Mouse (Mus musculus): Measurements from ENCODE around the gene Bbs5. TPM values are rescaled to one million over a fixed set of nuclear protein-coding genes. Genes with fewer than 3 reads are reported as not detected.

Gene Bbs5
- polyA plus RNA-seq, 1 experiment: 47.2 TPM

DNA sequence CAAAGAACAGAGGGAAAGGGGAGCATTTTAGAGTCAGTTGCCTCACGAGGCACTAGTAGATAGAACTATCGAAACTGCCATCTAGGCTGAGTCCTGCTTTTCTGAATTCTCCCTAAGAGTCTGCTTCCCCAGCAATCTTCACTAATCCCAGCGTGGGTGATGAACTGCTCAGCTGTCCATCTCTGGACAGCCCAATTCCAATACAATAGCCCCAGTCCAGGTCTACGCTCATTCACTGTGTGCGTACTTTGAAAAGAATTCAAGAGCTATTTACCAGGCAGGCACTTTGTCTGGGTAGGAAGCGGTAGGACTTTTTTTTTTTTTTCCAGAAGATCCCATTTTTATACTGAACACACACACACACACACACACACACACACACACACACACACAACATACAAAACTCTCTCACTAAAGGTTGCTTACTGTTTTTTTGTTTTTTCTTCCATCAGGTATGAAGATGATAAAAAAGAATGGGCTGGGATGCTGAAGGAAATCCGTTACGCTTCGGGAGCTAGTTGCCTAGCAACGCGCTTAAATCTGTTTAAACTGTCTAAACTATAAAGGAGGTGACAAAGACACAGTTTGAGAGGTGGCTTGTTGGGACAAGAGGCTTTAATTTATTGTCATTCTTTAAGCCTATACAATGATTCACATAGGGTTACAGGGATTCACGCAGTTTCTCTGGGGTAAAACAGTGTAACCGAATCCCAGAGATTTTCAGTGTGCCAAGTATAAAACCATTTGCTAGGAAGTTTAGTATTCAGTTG, 36.2 kb downstream of the Bbs5 start:
- Histone ChIP-seq H3K36me3 (ENCODE audit: control insufficient read depth, insufficient read depth, low read length) (no peaks in the 10 kb centered on the region), H3K4me3 (ENCODE audit: control insufficient read depth, low read depth, low read length) (no peak overlapping the region; the same call in 1 of the 2 replicates), H3K4me1 (ENCODE audit: control insufficient read depth, insufficient read depth, low read length) (no peaks in the 10 kb centered on the region), H3K27me3 (ENCODE audit: control insufficient read depth, insufficient read depth, low read length) (no peaks in the 10 kb centered on the region), H3K27ac (ENCODE audit: control insufficient read depth, insufficient read depth, low read depth, low read length) (no peak overlapping the region)
- TF ChIP-seq CTCF (IDR thresholded peaks at IDR 0.05; ENCODE audit: control insufficient read depth, insufficient read depth, insufficient replicate concordance, low read depth, low read length): no peak
- no peak for TF ChIP-seq POLR2A (IDR thresholded peaks at IDR 0.05; ENCODE audit: control insufficient read depth, low read depth, low read length)

DNA sequence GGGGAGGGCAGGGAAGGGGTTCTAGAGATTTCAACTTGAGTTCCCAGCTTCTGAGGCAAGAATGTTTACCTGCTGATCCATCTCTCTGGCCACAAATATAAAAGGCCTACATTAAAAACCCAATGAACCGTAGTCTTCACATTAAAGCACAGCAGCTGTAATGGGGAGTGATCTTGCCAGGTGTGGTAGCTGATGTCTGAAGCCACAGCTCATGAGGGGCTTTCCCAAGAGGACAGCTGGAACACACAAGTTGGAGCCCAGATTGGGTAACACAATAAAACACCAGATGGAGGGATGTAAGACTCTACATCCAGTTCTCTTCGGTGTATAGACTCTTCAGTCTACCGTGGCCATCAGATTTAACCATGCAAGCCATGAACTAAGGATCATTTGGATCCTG, 37.5 kb downstream of the Bbs5 start:
- H3K4me1 ChIP-seq (ENCODE audit: control insufficient read depth, insufficient read depth, low read length): no peaks in the 10 kb centered on the region
- no peaks in the 10 kb centered on the region for H3K27me3 ChIP-seq (ENCODE audit: control insufficient read depth, insufficient read depth, low read length)
- H3K4me3 ChIP-seq (ENCODE audit: control insufficient read depth, low read depth, low read length): no peak overlapping the region
- no peak overlapping the region for H3K27ac ChIP-seq (ENCODE audit: control insufficient read depth, insufficient read depth, low read depth, low read length)
- TF ChIP-seq CTCF (IDR thresholded peaks at IDR 0.05; ENCODE audit: control insufficient read depth, insufficient read depth, insufficient replicate concordance, low read depth, low read length) (no peak), POLR2A (IDR thresholded peaks at IDR 0.05; ENCODE audit: control insufficient read depth, low read depth, low read length) (no peak)
- no peaks in the 10 kb centered on the region for H3K36me3 ChIP-seq (ENCODE audit: control insufficient read depth, insufficient read depth, low read length)

DNA sequence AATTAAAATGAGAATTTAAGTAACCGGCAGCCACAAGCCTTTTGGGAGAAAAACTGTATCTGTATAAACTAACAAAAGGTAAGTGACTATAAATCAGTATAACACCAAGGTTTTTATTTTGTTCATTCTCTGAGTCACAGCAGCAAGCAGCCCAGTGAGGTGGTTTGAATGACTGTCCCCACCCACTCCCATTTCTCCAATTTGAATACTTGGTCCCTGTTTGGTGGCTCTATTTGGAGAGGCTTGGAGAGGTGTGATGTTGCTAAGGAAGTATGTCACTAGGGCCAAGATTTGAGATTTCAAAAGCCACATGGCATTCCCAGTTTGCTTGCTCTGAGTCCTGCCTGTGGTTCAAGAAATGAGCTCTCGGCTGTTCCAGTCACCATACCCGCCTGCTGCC, 43.2 kb downstream of the Bbs5 start:
- peaks cover 2% of the 10 kb centered on the region for H3K36me3 ChIP-seq (ENCODE audit: control insufficient read depth, insufficient read depth, low read length)
- TF ChIP-seq CTCF (IDR thresholded peaks at IDR 0.05; ENCODE audit: control insufficient read depth, insufficient read depth, insufficient replicate concordance, low read depth, low read length) (no peak), POLR2A (IDR thresholded peaks at IDR 0.05; ENCODE audit: control insufficient read depth, low read depth, low read length) (no peak)

DNA sequence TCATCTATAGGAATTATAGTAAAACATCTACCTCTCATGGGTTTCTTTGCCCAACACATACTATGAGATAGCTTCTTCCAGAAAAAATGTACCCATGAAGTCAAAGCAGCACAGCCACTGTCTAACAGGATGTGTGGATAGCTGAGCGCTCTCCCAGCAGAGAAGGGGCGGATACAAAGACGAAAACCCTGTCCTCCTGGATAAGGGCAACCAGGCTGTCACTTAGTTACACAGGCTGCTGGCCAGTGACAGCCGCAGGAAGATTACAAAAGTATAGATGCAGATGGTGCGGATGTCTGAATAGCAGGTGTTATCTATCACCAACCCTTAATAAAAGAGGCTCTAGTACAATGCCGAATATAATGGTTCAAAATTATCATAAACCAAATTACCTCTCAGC, 43.9 kb downstream of the Bbs5 start:
- TF ChIP-seq POLR2A (IDR thresholded peaks at IDR 0.05; ENCODE audit: control insufficient read depth, low read depth, low read length): no peak
- no peak for TF ChIP-seq CTCF (IDR thresholded peaks at IDR 0.05; ENCODE audit: control insufficient read depth, insufficient read depth, insufficient replicate concordance, low read depth, low read length)
- Histone ChIP-seq H3K4me1 (ENCODE audit: control insufficient read depth, insufficient read depth, low read length) (no peaks in the 10 kb centered on the region), H3K27me3 (ENCODE audit: control insufficient read depth, insufficient read depth, low read length) (no peaks in the 10 kb centered on the region), H3K4me3 (ENCODE audit: control insufficient read depth, low read depth, low read length) (no peak overlapping the region), H3K36me3 (ENCODE audit: control insufficient read depth, insufficient read depth, low read length) (peaks cover 2% of the 10 kb centered on the region), H3K27ac (ENCODE audit: control insufficient read depth, insufficient read depth, low read depth, low read length) (no peak overlapping the region)

More for the DNA sequence above, 43.2 kb downstream of the Bbs5 start:
- H3K27ac ChIP-seq (ENCODE audit: control insufficient read depth, insufficient read depth, low read depth, low read length): no peak overlapping the region
- no peak overlapping the region for H3K4me3 ChIP-seq (ENCODE audit: control insufficient read depth, low read depth, low read length)
- no peaks in the 10 kb centered on the region for H3K4me1 ChIP-seq (ENCODE audit: control insufficient read depth, insufficient read depth, low read length)
- H3K27me3 ChIP-seq (ENCODE audit: control insufficient read depth, insufficient read depth, low read length): no peaks in the 10 kb centered on the region

DNA sequence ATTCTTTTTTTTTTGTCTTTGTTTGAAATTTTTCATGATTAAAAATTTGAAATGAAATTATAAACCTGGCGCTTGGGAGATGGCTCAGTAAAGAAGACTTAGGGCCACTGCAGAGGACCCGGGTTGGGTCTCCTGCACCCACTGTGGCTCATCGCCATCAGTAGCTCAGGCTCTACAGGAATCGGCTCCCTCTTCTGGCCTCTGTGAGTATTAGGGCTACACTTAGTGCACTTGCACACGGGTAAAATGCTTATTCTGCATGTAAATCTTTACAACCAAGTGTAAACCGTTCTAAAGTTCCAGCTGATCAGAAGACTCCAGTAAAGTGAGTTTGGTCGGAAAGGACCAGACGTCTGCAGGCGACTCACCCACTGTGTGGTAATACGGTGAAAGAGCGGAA, 46.5 kb downstream of the Bbs5 start:
- TF ChIP-seq POLR2A (IDR thresholded peaks at IDR 0.05; ENCODE audit: control insufficient read depth, low read depth, low read length): no peak
- no peak for TF ChIP-seq CTCF (IDR thresholded peaks at IDR 0.05; ENCODE audit: control insufficient read depth, insufficient read depth, insufficient replicate concordance, low read depth, low read length)
- H3K27me3 ChIP-seq (ENCODE audit: control insufficient read depth, insufficient read depth, low read length): no peaks in the 10 kb centered on the region
- H3K36me3 ChIP-seq (ENCODE audit: control insufficient read depth, insufficient read depth, low read length): peaks cover 2% of the 10 kb centered on the region
- H3K27ac ChIP-seq (ENCODE audit: control insufficient read depth, insufficient read depth, low read depth, low read length): no peak overlapping the region
- no peak overlapping the region for H3K4me3 ChIP-seq (ENCODE audit: control insufficient read depth, low read depth, low read length)
- no peaks in the 10 kb centered on the region for H3K4me1 ChIP-seq (ENCODE audit: control insufficient read depth, insufficient read depth, low read length)

DNA sequence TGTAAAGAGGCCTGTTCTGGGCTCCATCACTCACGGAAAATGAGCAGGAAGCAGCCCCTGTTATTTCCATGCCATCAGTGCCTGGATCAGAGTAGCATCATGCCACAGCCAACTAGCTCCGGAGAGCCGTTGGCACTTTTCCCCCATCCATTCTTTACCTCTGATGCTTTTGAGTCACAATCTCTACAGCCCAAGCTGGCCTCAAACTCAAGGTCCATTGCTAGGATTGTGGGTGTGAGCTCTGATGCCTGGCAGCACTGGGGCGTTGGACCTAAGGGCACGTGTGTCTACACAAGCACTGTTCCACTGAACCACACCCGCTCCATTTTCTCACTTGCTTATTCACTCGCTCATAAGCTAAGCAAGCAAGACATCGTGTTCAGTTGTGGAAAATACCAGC, 53.5 kb downstream of the Bbs5 start:
- no peaks in the 10 kb centered on the region for H3K36me3 ChIP-seq (ENCODE audit: control insufficient read depth, insufficient read depth, low read length)
- no peak overlapping the region for H3K27ac ChIP-seq (ENCODE audit: control insufficient read depth, insufficient read depth, low read depth, low read length)
- H3K4me3 ChIP-seq (ENCODE audit: control insufficient read depth, low read depth, low read length): no peak overlapping the region
- no peaks in the 10 kb centered on the region for H3K27me3 ChIP-seq (ENCODE audit: control insufficient read depth, insufficient read depth, low read length)
- TF ChIP-seq POLR2A (IDR thresholded peaks at IDR 0.05; ENCODE audit: control insufficient read depth, low read depth, low read length) (no peak), CTCF (IDR thresholded peaks at IDR 0.05; ENCODE audit: control insufficient read depth, insufficient read depth, insufficient replicate concordance, low read depth, low read length) (no peak)
- H3K4me1 ChIP-seq (ENCODE audit: control insufficient read depth, insufficient read depth, low read length): no peaks in the 10 kb centered on the region

DNA sequence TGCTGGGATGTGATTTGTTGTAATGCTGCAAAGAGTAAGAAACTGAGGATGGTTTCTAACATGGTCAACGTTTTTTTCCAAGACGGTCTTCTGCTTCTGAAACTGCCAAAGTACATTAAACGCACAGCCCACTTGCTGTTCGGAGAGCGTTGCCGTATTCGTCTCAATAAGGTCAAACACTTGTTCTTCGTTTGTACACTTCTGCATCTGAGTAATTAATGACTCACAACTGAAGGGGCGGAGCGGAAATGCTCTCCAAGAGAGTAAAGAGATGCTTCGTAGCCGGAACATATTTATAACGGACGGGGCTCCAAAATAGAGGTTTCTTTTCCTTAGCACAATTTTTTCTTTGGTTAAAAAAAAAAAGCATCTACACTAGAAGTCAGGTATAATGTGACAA, 65.2 kb downstream of the Bbs5 start:
- Histone ChIP-seq H3K36me3 (ENCODE audit: control insufficient read depth, insufficient read depth, low read length) (no peaks in the 10 kb centered on the region), H3K4me3 (ENCODE audit: control insufficient read depth, low read depth, low read length) (no peak overlapping the region), H3K27me3 (ENCODE audit: control insufficient read depth, insufficient read depth, low read length) (no peaks in the 10 kb centered on the region), H3K27ac (ENCODE audit: control insufficient read depth, insufficient read depth, low read depth, low read length) (no peak overlapping the region), H3K4me1 (ENCODE audit: control insufficient read depth, insufficient read depth, low read length) (peaks cover 5% of the 10 kb centered on the region)
- no peak for TF ChIP-seq POLR2A (IDR thresholded peaks at IDR 0.05; ENCODE audit: control insufficient read depth, low read depth, low read length)
- no peak for TF ChIP-seq CTCF (IDR thresholded peaks at IDR 0.05; ENCODE audit: control insufficient read depth, insufficient read depth, insufficient replicate concordance, low read depth, low read length)

Measured in testis, adult 2 months (tissue).